Mouse (Mus musculus) liver, adult (tissue): Measurements from ENCODE around the gene Dlk2.

Source experiments
- GATA4 ChIP-seq: IDR thresholded peaks from 2 replicates; pipeline ENCODE4 v1.6.1; 2014; ENCODE audit warnings: mild to moderate bottlenecking, low read length; ENCODE audit not compliant: insufficient replicate concordance

The Dlk2 gene

DNA sequence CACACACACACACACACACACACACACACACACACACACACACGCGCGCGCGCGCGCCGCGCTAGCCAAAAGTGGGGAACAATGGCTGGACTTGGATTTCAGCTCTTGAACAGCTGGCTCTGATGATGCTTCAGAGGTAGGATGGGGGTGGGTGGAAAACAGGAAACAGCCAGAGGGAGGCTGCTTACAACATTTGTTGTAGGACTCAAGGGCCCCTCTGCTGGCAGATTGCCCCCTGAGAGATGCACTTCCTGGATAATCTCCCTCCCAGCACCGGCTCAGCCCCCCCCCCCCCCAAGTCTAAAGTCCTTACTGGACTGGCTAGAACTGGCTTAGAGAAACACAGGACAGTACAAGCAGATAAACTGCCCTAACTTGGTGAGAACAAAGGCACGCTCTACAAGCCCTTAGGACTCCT, 9.5 kb upstream of the Dlk2 start:
- no peak for TF ChIP-seq GATA4

GRCm38 (mm10) chr17:46296601-46297000, 620 bp upstream of the Dlk2 start:
- no peak for TF ChIP-seq GATA4

GRCm38 (mm10) chr17:46297028-46297363, 225 bp upstream of the Dlk2 start:
- TF ChIP-seq GATA4: no peak

- TF ChIP-seq GATA4: no peak
Measured at GRCm38 (mm10) chr17:46298220-46298913, 1.1 kb downstream of the Dlk2 start.

GRCm38 (mm10) chr17:46301892-46302291, 4.7 kb downstream of the Dlk2 start:
- TF ChIP-seq GATA4: no peak

DNA sequence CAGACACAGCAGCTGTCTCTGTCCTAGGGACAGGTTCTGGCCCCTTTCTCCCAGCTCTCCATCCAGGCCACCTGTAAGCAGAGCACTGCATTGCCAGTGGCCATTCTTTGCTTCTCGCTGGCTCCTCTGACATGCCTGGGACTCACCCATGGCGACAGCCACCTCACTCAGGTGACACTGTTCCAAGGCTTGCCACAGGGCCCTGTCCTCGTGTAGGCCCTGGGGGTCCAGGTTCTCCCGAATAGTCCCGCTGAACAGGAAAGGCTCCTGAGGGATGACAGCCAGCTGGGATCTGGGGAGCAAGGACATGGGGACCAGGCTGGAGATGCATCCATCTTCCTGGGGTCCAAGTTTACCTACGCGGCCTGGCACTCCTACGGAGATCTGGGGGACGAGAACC, 7.0 kb downstream of the Dlk2 start:
- no peak for TF ChIP-seq GATA4

GRCm38 (mm10) chr17:46306956-46307355, 9.7 kb downstream of the Dlk2 start:
- no peak for TF ChIP-seq GATA4

GRCm38 (mm10) chr17:46309835-46310234, 12.6 kb downstream of the Dlk2 start:
- no peak for TF ChIP-seq GATA4

DNA sequence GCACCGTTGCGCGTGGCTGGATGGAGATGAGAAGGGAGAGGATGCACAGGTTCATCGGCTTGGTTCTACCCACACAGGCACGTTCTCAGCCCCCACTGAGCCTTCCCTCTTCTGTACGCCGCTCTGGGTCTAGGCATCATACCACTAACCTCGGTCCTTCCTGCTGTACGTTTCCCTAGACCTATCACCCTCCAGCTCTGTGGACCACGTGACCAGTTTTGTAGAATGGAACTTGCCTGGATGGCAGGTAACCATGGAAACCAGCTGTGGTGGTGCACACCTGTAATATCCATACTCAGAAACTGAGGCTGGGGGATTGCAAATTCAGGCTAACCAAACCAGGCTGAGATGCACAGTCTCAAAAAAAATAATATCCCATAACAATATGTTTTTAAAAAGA, 13.3 kb downstream of the Dlk2 start:
- no peak for TF ChIP-seq GATA4

DNA sequence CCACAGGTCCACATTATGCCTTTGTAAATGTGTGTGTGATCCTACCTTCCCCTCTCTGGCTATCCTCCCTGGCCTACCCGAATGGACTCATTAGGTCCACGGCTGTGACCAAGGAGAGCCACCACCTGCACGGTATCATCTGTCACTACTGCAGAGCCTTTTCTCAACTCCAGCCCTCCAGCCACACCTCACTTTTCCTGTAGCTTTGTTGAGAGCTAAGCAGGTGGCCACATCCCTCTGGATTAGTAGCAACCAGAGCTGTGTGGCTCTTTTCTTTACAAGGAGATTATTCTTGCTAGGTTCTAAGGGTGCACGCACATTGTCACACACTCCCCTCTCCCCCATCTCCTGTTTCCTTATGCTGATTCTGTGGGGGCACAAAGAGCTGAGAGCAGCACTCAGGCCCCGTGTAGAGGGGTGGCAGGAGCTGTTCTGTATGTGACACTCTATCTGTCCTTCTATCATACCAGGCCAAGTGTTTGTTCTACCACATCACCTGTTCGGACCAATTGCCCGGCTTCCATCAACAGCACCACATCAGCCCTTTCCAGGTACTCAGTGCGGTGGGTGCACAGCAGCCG, 16.0 kb downstream of the Dlk2 start:
- no peak for TF ChIP-seq GATA4

GRCm38 (mm10) chr17:46315813-46316212, 18.6 kb downstream of the Dlk2 start:
- TF ChIP-seq GATA4: no peak

- TF ChIP-seq GATA4: no peak
Measured at GRCm38 (mm10) chr17:46320492-46320891, 23.3 kb downstream of the Dlk2 start.

- no peak for TF ChIP-seq GATA4
Measured at GRCm38 (mm10) chr17:46322046-46322823, 25.0 kb downstream of the Dlk2 start.

DNA sequence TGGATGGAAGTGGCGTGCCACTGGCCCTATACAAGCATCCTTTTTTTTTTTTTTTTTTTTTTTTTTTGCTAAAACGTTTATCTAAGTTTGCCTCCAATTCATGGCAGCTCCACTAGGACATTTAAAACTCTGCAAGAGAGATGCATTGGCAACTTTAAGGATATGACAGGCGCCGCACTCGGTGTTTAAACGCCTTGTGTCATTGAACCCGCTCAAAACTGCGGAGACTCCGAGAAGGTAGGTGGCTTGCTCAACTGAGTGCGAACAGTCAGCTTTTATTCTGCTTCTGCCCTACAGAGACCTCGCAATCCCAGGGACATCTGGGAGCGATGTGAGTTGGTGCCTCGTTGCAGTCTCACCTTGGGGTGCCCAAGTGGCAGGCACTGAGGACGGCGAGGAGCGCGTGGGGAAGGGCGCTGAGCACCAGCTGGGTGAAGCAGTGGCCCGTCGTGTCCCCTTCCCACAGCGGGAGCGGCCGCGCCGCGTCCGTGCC, 30.2 kb downstream of the Dlk2 start:
- TF ChIP-seq GATA4: no peak

DNA sequence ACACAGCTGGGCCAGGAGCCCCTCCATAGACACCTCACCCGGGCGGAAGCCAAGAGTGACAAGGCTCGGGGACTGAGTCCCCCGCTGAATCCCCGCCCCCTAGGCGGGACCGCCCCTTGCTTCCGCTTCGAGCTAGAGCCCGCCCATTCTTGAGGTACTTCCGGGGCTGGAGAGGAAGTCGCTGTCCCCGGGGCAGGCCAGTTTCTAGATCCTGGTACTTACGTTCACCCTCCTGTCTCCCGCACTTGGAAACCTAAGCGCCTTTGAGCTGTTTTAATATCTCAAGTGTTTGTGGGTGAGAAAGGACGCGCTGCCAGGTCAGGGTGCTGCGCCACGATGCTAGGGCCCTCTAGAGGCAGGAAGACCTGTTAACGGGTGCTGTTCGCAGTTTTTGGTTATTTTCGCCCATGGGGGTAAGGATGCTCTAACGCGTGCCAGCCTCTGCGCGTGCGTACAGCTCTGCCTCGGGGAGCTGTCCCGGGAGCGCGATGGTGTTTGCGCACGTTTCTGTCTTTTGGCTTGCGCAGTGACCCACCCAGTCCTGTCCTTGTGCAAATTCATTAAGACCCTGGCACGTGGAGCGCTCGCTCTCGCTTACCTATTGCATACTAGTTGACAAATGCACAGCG, 30.8 kb downstream of the Dlk2 start, which contains the start of gene Abcc10:
Abcc10 (minus strand) TSS at position 447 of the 629 bp plus-strand sequence.
- TF ChIP-seq GATA4: peak; percentile 6; the same call in 1 of the 2 replicates
